Mouse (Mus musculus): ENCODE measurements around the gene Acp6. TPM values are rescaled to one million over a fixed set of nuclear protein-coding genes. Genes with fewer than 3 reads are reported as not detected.

Acp6 gene
- polyA plus RNA-seq, 1 experiment from 2014 or later, result 37.6 TPM

DNA sequence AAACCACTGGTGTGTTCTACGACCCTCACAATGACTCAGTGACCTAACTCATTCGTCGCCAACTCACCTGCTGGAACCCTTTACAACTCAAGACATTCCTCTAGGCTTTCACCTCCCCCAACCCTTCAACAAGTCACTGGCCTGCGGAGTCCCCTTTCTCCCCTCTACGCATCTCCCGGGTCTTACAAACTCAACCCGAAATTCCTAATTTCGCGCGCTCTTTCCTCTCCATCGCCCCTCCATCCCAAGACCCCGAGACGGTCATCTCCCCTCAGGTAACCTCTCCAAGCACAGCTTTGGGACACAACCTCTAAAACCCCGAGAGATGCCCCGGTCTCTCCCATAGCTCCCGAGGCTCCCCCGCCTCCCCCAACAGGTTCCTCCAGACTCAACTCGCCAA is 68.1 kb downstream of the Acp6 start:
- Histone ChIP-seq H3K27me3 (no peaks in the 10 kb centered on the region), H3K9me3 (no peaks in the 10 kb centered on the region), H3K4me3 (replicated peaks) (peak overlapping the region; percentile 84), H3K4me2 (peak overlapping the region; percentile 85), H3K9ac (replicated peaks) (peak overlapping the region; percentile 94), H3K27ac (peak overlapping the region; percentile 96), H3K36me3 (peaks cover 23% of the 10 kb centered on the region), H3K4me1 (replicated peaks) (peaks cover 35% of the 10 kb centered on the region)
- WGBS, result under 1% methylated on average over 18 of the region's 18 CpGs
- ATAC-seq (ENCODE audit: insufficient number of reproducible peaks, insufficient read depth, low FRiP score, low TSS enrichment, low read depth), result no peak

Other genes starting within 250 kb of the Acp6 start
- gene Gja8, start 232.8 kb upstream of the Acp6 start, polyA plus RNA-seq (2016; fragmentation: Nextera tagmentation; extraction: Ambion mirVana), result not detected in 2 replicates
- 81.5 and 92.5 TPM in 2 replicates for gene Bcl9, start 139.1 kb downstream of the Acp6 start, polyA plus RNA-seq (2016; fragmentation: Nextera tagmentation; extraction: Ambion mirVana)

Measured in limb, embryonic 12.5 days (tissue).